Mouse (Mus musculus) midbrain, embryonic 11.5 days (tissue): ENCODE measurements at regions not wholly inside any gene's neighbourhood (a gene's known extent, or its start where the extent isn't known, plus 50 kb on each side); places are given as distances from the start of the nearest gene placed in this dataset.

ENCODE experiments used
- ATAC-seq: fragments of 200-750 bp; cut with Nextera tagmentation; 2 replicates; pipeline ENCODE4 v1.8.0; 2017; ENCODE audit warnings: moderate TSS enrichment, moderate library complexity; ENCODE audit not compliant: low FRiP score
- DNase-seq: peaks from one replicate; pipeline ENCODE4 v3.0.0; 2015; ENCODE audit warnings: low spot score; ENCODE audit errors: missing footprints
- H3K27ac ChIP-seq: fragments of 300-500 bp; sonication (generic); 2 replicates; pipeline ENCODE4 v1.5.1; 2014; ENCODE audit warnings: low read depth, low read length
- H3K27me3 ChIP-seq: fragments of 300-500 bp; sonication (generic); 2 replicates; pipeline ENCODE4 v1.6.1; 2014; ENCODE audit warnings: mild to moderate bottlenecking, low read length, moderate library complexity, mixed read lengths; ENCODE audit not compliant: control insufficient read depth, insufficient read depth
- H3K36me3 ChIP-seq: fragments of 300-500 bp; sonication (generic); 2 replicates; pipeline ENCODE4 v1.6.1; 2014; ENCODE audit warnings: mild to moderate bottlenecking, low read length, moderate library complexity, mixed read lengths; ENCODE audit not compliant: control insufficient read depth, insufficient read depth
- H3K4me1 ChIP-seq: fragments of 300-500 bp; sonication (generic); 2 replicates; pipeline ENCODE4 v1.6.1; 2014; ENCODE audit warnings: low read length; ENCODE audit not compliant: control insufficient read depth, insufficient read depth
- H3K4me2 ChIP-seq: fragments of 300-500 bp; sonication (generic); 2 replicates; pipeline ENCODE4 v1.6.1; 2014; ENCODE audit warnings: mild to moderate bottlenecking, moderate library complexity
- H3K4me3 ChIP-seq: fragments of 300-500 bp; sonication (generic); 2 replicates; pipeline ENCODE4 v1.5.1; 2014; ENCODE audit warnings: low read depth, low read length
- H3K9ac ChIP-seq: fragments of 300-500 bp; sonication (generic); 2 replicates; pipeline ENCODE4 v1.6.1; 2014; ENCODE audit warnings: low read length
- H3K9me3 ChIP-seq: fragments of 300-500 bp; sonication (generic); 2 replicates; pipeline ENCODE4 v1.6.1; 2016; ENCODE audit warnings: low read length; ENCODE audit not compliant: control insufficient read depth
- WGBS: fragments of 180-500 bp; shearing (Covaris S2); extraction: QIAGEN DNeasy Blood & Tissue Kit; methylation state at CpG from one replicate; pipeline ENCODE4 v1.1.7; 2014; 5-methylcytosine and 5-hydroxymethylcytosine counted together

DNA sequence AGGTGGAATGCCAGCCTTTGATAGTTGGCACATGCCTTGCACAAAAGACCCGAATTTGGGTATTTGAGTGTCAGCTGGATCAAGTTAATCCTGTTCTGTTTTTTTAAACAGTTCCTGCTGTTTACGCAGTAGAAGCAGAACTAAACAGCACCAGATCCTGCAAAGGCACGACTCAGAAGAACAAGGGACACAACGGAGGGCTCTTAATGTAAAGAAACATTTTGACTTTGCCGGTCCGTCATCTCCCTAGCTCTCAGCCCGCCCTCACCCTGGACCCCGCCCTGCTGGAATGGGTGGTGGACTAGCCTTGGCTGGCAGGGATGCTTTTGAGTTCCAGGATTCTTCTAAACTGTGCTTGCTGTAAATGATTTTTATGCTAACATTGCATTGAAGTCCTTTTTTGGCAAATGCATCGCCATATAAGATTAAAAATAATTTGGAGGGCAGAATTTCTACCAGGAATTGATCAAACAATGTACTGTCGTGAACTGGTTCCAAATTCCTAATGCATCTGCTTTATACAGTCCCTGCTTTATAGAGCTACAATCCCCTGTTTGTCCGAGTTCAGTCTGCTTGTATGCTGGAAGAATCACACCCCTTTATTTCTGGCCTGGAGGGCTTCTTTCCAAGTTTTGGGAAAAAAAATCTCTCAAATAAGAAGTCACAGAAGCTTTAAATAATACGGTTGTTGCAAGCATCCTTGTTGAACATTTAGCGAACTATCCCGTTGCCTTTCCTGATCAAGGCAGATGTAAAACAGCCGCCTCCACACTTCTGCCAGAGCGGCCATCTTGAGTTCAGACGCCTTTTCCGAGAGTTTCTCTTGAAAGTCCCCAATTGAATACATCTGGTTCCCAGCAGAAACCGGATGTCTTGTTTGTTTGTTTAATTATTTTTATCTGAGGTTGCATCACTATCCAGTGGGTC lies 308.2 kb downstream of the Pten start:
- WGBS = 72% methylated on average over 19 of the region's 19 CpGs
- no peak for DNase-seq
- no peaks in the 10 kb centered on the region for H3K9me3 ChIP-seq
- H3K36me3 ChIP-seq = no peaks in the 10 kb centered on the region
- H3K27ac ChIP-seq = no peak overlapping the region
- H3K4me1 ChIP-seq = 0 out of 2 replicates have a peak, but pooled peaks cover 2% of the 10 kb centered on the region
- no peaks in the 10 kb centered on the region for H3K27me3 ChIP-seq
- H3K9ac ChIP-seq = no peak overlapping the region
- H3K4me2 ChIP-seq = no peak overlapping the region
- H3K4me3 ChIP-seq = no peak overlapping the region
- ATAC-seq = no peak

DNA sequence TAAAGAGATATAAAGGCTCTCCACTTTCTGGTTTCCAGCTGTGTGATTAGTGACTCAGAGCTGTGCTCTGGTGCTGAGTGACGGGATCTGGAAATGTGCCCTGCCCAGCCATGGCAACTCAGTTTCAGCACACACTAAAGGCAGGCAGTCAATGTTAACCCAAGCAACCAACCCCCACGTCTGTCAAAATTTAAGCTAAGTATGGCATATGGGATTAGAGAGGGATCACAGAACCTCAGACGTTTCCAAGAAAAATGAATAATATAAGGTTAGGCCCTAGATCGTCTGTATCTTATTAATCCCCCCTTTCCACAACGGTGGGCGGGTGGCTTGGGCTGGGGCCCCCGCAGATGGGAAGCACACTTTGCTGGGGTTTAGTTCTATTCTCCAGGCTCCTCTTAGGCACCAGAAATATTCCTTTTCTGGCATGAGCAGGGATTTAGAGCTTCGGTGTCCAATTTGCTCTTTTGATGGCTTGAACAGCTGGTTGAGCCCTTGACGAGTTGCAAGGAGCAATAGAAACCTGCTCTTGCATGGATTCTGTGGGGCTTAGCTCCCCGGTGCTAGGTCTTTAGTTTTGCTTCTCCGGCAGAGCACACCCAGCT lies 311.2 kb downstream of the Pten start:
- no peaks in the 10 kb centered on the region for H3K9me3 ChIP-seq
- H3K4me1 ChIP-seq = 0 out of 2 replicates have a peak, but pooled peaks cover 2% of the 10 kb centered on the region
- ATAC-seq (no peak), DNase-seq (no peak)
- H3K36me3 ChIP-seq = no peaks in the 10 kb centered on the region
- no peak overlapping the region for H3K4me2 ChIP-seq
- no peaks in the 10 kb centered on the region for H3K27me3 ChIP-seq
- no peak overlapping the region for H3K27ac ChIP-seq
- no peak overlapping the region for H3K9ac ChIP-seq
- 62% methylated on average over 11 of the region's 11 CpGs for WGBS
- no peak overlapping the region for H3K4me3 ChIP-seq

GRCm38 (mm10) chr19:33069761-33070160 lies 312.5 kb downstream of the Pten start:
- WGBS = 72% methylated on average over 6 of the region's 6 CpGs
- no peak overlapping the region for H3K27ac ChIP-seq

GRCm38 (mm10) chr19:33072299-33072698 lies 315.0 kb downstream of the Pten start:
- H3K27ac ChIP-seq = no peak overlapping the region
- no peak for DNase-seq
- no peaks in the 10 kb centered on the region for H3K27me3 ChIP-seq
- no peak overlapping the region for H3K4me2 ChIP-seq
- H3K4me3 ChIP-seq = no peak overlapping the region
- WGBS = 78% methylated on average over 2 of the region's 2 CpGs
- H3K4me1 ChIP-seq = 0 out of 2 replicates have a peak, but pooled peaks cover 2% of the 10 kb centered on the region
- no peak for ATAC-seq
- H3K9me3 ChIP-seq = no peaks in the 10 kb centered on the region
- no peak overlapping the region for H3K9ac ChIP-seq
- H3K36me3 ChIP-seq = no peaks in the 10 kb centered on the region

More at GRCm38 (mm10) chr19:33069761-33070160, 312.5 kb downstream of the Pten start:
- DNase-seq (no peak), ATAC-seq (no peak)
- no peaks in the 10 kb centered on the region for H3K9me3 ChIP-seq
- no peaks in the 10 kb centered on the region for H3K36me3 ChIP-seq
- H3K27me3 ChIP-seq = no peaks in the 10 kb centered on the region
- no peak overlapping the region for H3K4me3 ChIP-seq
- no peak overlapping the region for H3K4me2 ChIP-seq
- H3K9ac ChIP-seq = no peak overlapping the region
- H3K4me1 ChIP-seq = 0 out of 2 replicates have a peak, but pooled peaks cover 2% of the 10 kb centered on the region

DNA sequence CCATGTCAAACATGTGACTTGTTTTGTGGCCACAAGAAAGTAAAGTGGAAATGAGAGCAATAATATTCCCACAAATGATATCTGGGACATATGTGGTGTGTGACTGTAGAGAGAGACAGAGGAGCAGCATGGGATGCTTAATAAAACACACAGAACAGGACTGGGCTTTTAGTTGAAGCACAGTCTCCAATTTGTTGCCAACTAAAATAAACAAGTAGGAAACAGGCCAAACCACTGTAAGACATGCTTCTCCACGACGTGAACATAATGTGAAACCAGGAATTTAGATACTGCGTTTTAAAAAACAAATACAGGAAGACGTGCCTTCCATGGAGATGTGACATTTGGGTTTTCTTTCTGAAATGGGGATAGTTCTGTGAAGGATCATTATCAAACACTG lies 317.2 kb downstream of the Rnls start:
- no peaks in the 10 kb centered on the region for H3K36me3 ChIP-seq
- WGBS = 84% methylated on average over 4 of the region's 4 CpGs
- no peaks in the 10 kb centered on the region for H3K9me3 ChIP-seq
- ATAC-seq (no peak), DNase-seq (no peak)
- no peak overlapping the region for H3K27ac ChIP-seq
- no peaks in the 10 kb centered on the region for H3K27me3 ChIP-seq
- H3K4me3 ChIP-seq = no peak overlapping the region
- H3K4me1 ChIP-seq = no peaks in the 10 kb centered on the region
- H3K4me2 ChIP-seq = no peak overlapping the region
- H3K9ac ChIP-seq = no peak overlapping the region

DNA sequence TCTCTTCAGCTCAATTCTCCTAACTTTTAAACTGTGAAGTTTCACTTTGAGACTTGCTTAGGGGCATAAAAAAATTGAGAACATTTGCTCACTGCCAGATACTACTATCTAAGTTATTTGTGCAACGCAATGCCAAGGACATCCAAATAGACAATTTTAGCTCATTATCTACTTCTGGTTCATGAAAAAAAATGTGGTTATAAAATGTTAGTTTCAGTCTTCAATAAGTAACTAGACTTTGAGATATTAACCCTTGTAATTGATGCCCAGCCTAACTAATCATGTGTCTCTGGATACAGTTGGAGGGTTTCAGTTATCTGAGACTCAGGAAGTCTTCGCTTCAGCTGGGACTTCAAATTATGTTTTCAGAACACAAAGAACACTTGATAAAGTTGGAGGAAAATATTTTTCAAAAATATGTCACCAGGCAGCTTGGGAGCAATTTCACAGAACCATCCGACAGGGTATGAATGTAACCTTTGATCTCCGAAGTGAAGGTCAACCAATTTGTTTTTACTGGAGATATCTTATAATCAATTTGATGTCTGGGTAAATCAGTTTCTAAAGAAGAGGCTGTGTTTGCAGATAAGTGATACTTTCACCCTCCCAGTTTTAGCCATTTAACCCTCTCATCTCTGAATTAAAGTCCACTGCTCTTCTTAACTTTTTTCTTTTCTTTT lies 313.3 kb downstream of the Rnls start:
- H3K9me3 ChIP-seq = no peaks in the 10 kb centered on the region
- H3K4me2 ChIP-seq = no peak overlapping the region
- H3K27me3 ChIP-seq = no peaks in the 10 kb centered on the region
- DNase-seq = no peak
- no peak for ATAC-seq
- H3K27ac ChIP-seq = no peak overlapping the region
- no peak overlapping the region for H3K4me3 ChIP-seq
- H3K4me1 ChIP-seq = no peaks in the 10 kb centered on the region
- 86% methylated on average over 4 of the region's 4 CpGs for WGBS
- H3K9ac ChIP-seq = no peak overlapping the region
- H3K36me3 ChIP-seq = no peaks in the 10 kb centered on the region

GRCm38 (mm10) chr19:33079959-33080358 lies 312.1 kb downstream of the Rnls start:
- no peak for ATAC-seq
- Histone ChIP-seq H3K4me2 (no peak overlapping the region), H3K27ac (no peak overlapping the region), H3K9me3 (no peaks in the 10 kb centered on the region), H3K4me1 (no peaks in the 10 kb centered on the region), H3K36me3 (no peaks in the 10 kb centered on the region), H3K9ac (no peak overlapping the region), H3K4me3 (no peak overlapping the region), H3K27me3 (no peaks in the 10 kb centered on the region)
- DNase-seq = no peak
- WGBS = 83% methylated on average over 2 of the region's 2 CpGs

GRCm38 (mm10) chr19:33081493-33081892 lies 310.6 kb downstream of the Rnls start:
- Histone ChIP-seq H3K27ac (no peak overlapping the region), H3K4me3 (no peak overlapping the region), H3K27me3 (no peaks in the 10 kb centered on the region), H3K36me3 (no peaks in the 10 kb centered on the region), H3K9me3 (no peaks in the 10 kb centered on the region), H3K9ac (no peak overlapping the region), H3K4me2 (no peak overlapping the region), H3K4me1 (no peaks in the 10 kb centered on the region)
- WGBS = 92% methylated on average over 3 of the region's 3 CpGs
- ATAC-seq = no peak
- DNase-seq = no peak

- WGBS = 77% methylated on average over 2 of the region's 2 CpGs
- no peak overlapping the region for H3K9ac ChIP-seq
- H3K9me3 ChIP-seq = no peaks in the 10 kb centered on the region
- ATAC-seq (no peak), DNase-seq (no peak)
- no peak overlapping the region for H3K27ac ChIP-seq
- H3K36me3 ChIP-seq = no peaks in the 10 kb centered on the region
- H3K4me1 ChIP-seq = no peaks in the 10 kb centered on the region
- no peak overlapping the region for H3K4me3 ChIP-seq
- no peaks in the 10 kb centered on the region for H3K27me3 ChIP-seq
- no peak overlapping the region for H3K4me2 ChIP-seq
Measured at GRCm38 (mm10) chr19:33083371-33083770, 308.7 kb downstream of the Rnls start.
